9 mouse cellular contexts compared by ENCODE assay signal in the genomic region with DNA sequence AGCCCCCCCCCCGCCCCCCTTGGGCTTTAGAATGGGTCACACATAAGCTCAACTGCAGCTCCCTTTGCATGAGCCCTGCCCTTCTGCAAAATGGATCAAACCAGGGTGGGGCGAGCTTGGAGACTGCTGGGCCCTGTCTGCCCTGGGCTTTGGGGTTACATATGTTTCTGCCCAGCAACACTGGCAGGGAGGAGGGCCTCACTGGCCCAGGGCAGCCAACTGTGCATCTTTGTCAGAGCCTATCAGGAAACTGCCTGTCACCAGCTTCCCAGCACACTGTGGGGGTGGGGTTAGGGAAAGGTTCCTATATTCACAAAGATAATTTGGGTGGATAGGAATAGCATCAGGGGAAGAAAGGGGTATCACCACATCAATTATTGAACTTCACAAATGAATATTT.
A peak's percentile ranks its signal among the peaks of the same experiment; 100 is the strongest.
DNase-seq lines count a peak whose midpoint lies in the region; ATAC-seq and TF ChIP-seq lines count a peak whose summit lies in the region.
"Had no signal": no experiment of that assay in that cellular context is flagged by ENCODE, and none has a peak within 500 bp of the region (broad histone marks: within the 10 kb centered on the region; RNA-seq: fewer than 3 reads in every experiment).

No protein-coding gene starts in this region.

- no peak overlapping the region for H3K4me3 ChIP-seq in forebrain, embryonic 14.5 days (ENCODE audit: low read depth, low read length)
- no peak overlapping the region for H3K4me3 ChIP-seq in forebrain, embryonic 16.5 days (replicated peaks; ENCODE audit: low read length)
- no peak overlapping the region for H3K4me3 ChIP-seq in liver, postnatal 0 days (ENCODE audit: low read depth, low read length)
- H3K4me3 ChIP-seq in liver, embryonic 11.5 days (ENCODE audit: low read depth, low read length) = no peak overlapping the region
- H3K4me3 ChIP-seq in embryonic facial prominence, embryonic 13.5 days = no peak overlapping the region
- H3K4me3 ChIP-seq in midbrain, embryonic 14.5 days (replicated peaks; ENCODE audit: low read depth, low read length) = no peak overlapping the region
- H3K4me3 ChIP-seq: erythroblast, embryonic 14.5 days had no signal

- H3K9ac ChIP-seq in forebrain, embryonic 14.5 days (ENCODE audit: low read length) = no peak overlapping the region
- no peak overlapping the region for H3K9ac ChIP-seq in forebrain, embryonic 16.5 days (replicated peaks; ENCODE audit: low read depth, low read length)
- H3K9ac ChIP-seq in liver, postnatal 0 days (replicated peaks) = no peak overlapping the region
- no peak overlapping the region for H3K9ac ChIP-seq in liver, embryonic 11.5 days (ENCODE audit: low read depth, low read length)
- 0 out of 2 replicates have a peak overlapping the region, but pooled peaks have one; percentile 17 for H3K9ac ChIP-seq in embryonic facial prominence, embryonic 13.5 days
- no peak overlapping the region for H3K9ac ChIP-seq in midbrain, embryonic 14.5 days (replicated peaks; ENCODE audit: low read length)

- WGBS in forebrain, embryonic 14.5 days = 34% methylated on average over 2 of the region's 2 CpGs
- WGBS in forebrain, embryonic 16.5 days = 39% methylated on average over 2 of the region's 2 CpGs
- 43% methylated on average over 2 of the region's 2 CpGs for WGBS in liver, postnatal 0 days (ENCODE audit: insufficient replicate concordance)
- WGBS in liver, embryonic 11.5 days = 39% methylated on average over 2 of the region's 2 CpGs
- WGBS in embryonic facial prominence, embryonic 13.5 days = 40% methylated on average over 2 of the region's 2 CpGs
- WGBS in midbrain, embryonic 14.5 days = 33% methylated on average over 2 of the region's 2 CpGs

- no peaks in the 10 kb centered on the region for H3K27me3 ChIP-seq in forebrain, embryonic 14.5 days (replicated peaks; ENCODE audit: control insufficient read depth, insufficient read depth, low read length)
- H3K27me3 ChIP-seq in forebrain, embryonic 16.5 days (replicated peaks; ENCODE audit: control insufficient read depth, insufficient read depth, low read length) = no peaks in the 10 kb centered on the region
- H3K27me3 ChIP-seq in liver, postnatal 0 days (ENCODE audit: insufficient read depth, low read length) = no peaks in the 10 kb centered on the region
- H3K27me3 ChIP-seq in liver, embryonic 11.5 days (replicated peaks; ENCODE audit: control insufficient read depth, insufficient read depth, low read length) = peaks cover 2% of the 10 kb centered on the region; the same call in 1 of the 2 replicates
- H3K27me3 ChIP-seq in embryonic facial prominence, embryonic 13.5 days = peaks cover 2% of the 10 kb centered on the region
- no peaks in the 10 kb centered on the region for H3K27me3 ChIP-seq in midbrain, embryonic 14.5 days (ENCODE audit: control insufficient read depth, insufficient read depth, low read length)

- H3K9me3 ChIP-seq in forebrain, embryonic 14.5 days (replicated peaks; ENCODE audit: control insufficient read depth, low read length) = no peaks in the 10 kb centered on the region
- H3K9me3 ChIP-seq in forebrain, embryonic 16.5 days (ENCODE audit: control insufficient read depth, low read length) = no peaks in the 10 kb centered on the region
- no peaks in the 10 kb centered on the region for H3K9me3 ChIP-seq in liver, postnatal 0 days (ENCODE audit: low read length)
- no peaks in the 10 kb centered on the region for H3K9me3 ChIP-seq in liver, embryonic 11.5 days (ENCODE audit: control insufficient read depth, low read length)
- H3K9me3 ChIP-seq in embryonic facial prominence, embryonic 13.5 days = no peaks in the 10 kb centered on the region
- no peaks in the 10 kb centered on the region for H3K9me3 ChIP-seq in midbrain, embryonic 14.5 days (ENCODE audit: control insufficient read depth, low read length)

- no peak overlapping the region for H3K4me2 ChIP-seq in forebrain, embryonic 14.5 days (ENCODE audit: low read length)
- no peak overlapping the region for H3K4me2 ChIP-seq in forebrain, embryonic 16.5 days (ENCODE audit: low read length)
- H3K4me2 ChIP-seq in liver, postnatal 0 days (ENCODE audit: low read depth, low read length) = no peak overlapping the region
- no peak overlapping the region for H3K4me2 ChIP-seq in liver, embryonic 11.5 days
- no peak overlapping the region for H3K4me2 ChIP-seq in embryonic facial prominence, embryonic 13.5 days
- H3K4me2 ChIP-seq in midbrain, embryonic 14.5 days (ENCODE audit: low read length) = no peak overlapping the region

- TF ChIP-seq CTCF in liver, postnatal 0 days (IDR thresholded peaks at IDR 0.05; ENCODE audit: low read depth) = no peak

- no peak for ATAC-seq in forebrain, embryonic 14.5 days
- no peak for ATAC-seq in forebrain, embryonic 16.5 days
- 0 out of 2 replicates have a peak, but pooled peaks have one; percentile 29 for ATAC-seq in liver, postnatal 0 days
- no peak; the same call in 1 of the 2 replicates for ATAC-seq in liver, embryonic 11.5 days (replicated peaks; ENCODE audit: low FRiP score)
- ATAC-seq in embryonic facial prominence, embryonic 13.5 days (ENCODE audit: insufficient number of reproducible peaks, insufficient read depth, low FRiP score, low TSS enrichment, low read depth) = no peak
- ATAC-seq in midbrain, embryonic 14.5 days (ENCODE audit: low FRiP score, low TSS enrichment) = peak; percentile 71

- no peaks in the 10 kb centered on the region; the same call in 1 of the 2 replicates for H3K4me1 ChIP-seq in forebrain, embryonic 14.5 days (ENCODE audit: control insufficient read depth, insufficient read depth, low read length)
- 0 out of 2 replicates have a peak, but pooled peaks cover 1% of the 10 kb centered on the region for H3K4me1 ChIP-seq in forebrain, embryonic 16.5 days (replicated peaks; ENCODE audit: control insufficient read depth, insufficient read depth, low read length)
- peaks cover 6% of the 10 kb centered on the region; the same call in 1 of the 2 replicates for H3K4me1 ChIP-seq in liver, postnatal 0 days (ENCODE audit: insufficient read depth)
- H3K4me1 ChIP-seq in liver, embryonic 11.5 days (replicated peaks; ENCODE audit: control insufficient read depth, insufficient read depth, low read length) = peaks cover 9% of the 10 kb centered on the region
- H3K4me1 ChIP-seq in embryonic facial prominence, embryonic 13.5 days = peaks cover 26% of the 10 kb centered on the region
- H3K4me1 ChIP-seq in midbrain, embryonic 14.5 days (ENCODE audit: control insufficient read depth, insufficient read depth, low read length) = peaks cover 8% of the 10 kb centered on the region

- no peak for TF ChIP-seq EP300 in liver, postnatal 0 days (IDR thresholded peaks at IDR 0.05; ENCODE audit: low read depth)

- DNase-seq in forebrain, embryonic 14.5 days (ENCODE audit: low spot score) = peak; percentile 14
- peak; percentile 24 for DNase-seq in liver, postnatal 0 days
- no peak for DNase-seq in liver, embryonic 11.5 days (ENCODE audit: low spot score)
- peak; percentile 68 for DNase-seq in midbrain, embryonic 14.5 days
- no peak for DNase-seq in layer of hippocampus, postnatal 14 days (ENCODE audit: low spot score in 2 of 2)
- DNase-seq in cerebellum, adult 11-12 months = no peak

- no peaks in the 10 kb centered on the region for H3K36me3 ChIP-seq in forebrain, embryonic 14.5 days (ENCODE audit: control insufficient read depth, insufficient read depth, low read length)
- no peaks in the 10 kb centered on the region for H3K36me3 ChIP-seq in forebrain, embryonic 16.5 days (ENCODE audit: control insufficient read depth, insufficient read depth)
- H3K36me3 ChIP-seq in liver, postnatal 0 days (replicated peaks; ENCODE audit: insufficient read depth, low read length) = no peaks in the 10 kb centered on the region
- no peaks in the 10 kb centered on the region for H3K36me3 ChIP-seq in liver, embryonic 11.5 days (ENCODE audit: control insufficient read depth, insufficient read depth, low read length)
- H3K36me3 ChIP-seq in embryonic facial prominence, embryonic 13.5 days = no peaks in the 10 kb centered on the region
- no peaks in the 10 kb centered on the region for H3K36me3 ChIP-seq in midbrain, embryonic 14.5 days (ENCODE audit: control insufficient read depth, insufficient read depth, low read length)

- H3K27ac ChIP-seq in forebrain, embryonic 14.5 days (ENCODE audit: low read depth, low read length) = no peak overlapping the region
- no peak overlapping the region for H3K27ac ChIP-seq in forebrain, embryonic 16.5 days (ENCODE audit: low read length)
- no peak overlapping the region for H3K27ac ChIP-seq in liver, postnatal 0 days (ENCODE audit: low read depth)
- no peak overlapping the region for H3K27ac ChIP-seq in liver, embryonic 11.5 days (ENCODE audit: low read depth, low read length)
- peak overlapping the region; percentile 11; the same call in 1 of the 2 replicates for H3K27ac ChIP-seq in embryonic facial prominence, embryonic 13.5 days
- H3K27ac ChIP-seq in midbrain, embryonic 14.5 days (replicated peaks; ENCODE audit: low read depth, low read length) = no peak overlapping the region; the same call in 1 of the 2 replicates

Comparison
In these comparisons a context has a peak if more than half of its experiments do, and no peak if none do; other contexts are left out.
1. ATAC-seq: peak in liver, postnatal 0 days (single experiment) and midbrain, embryonic 14.5 days (single experiment); none in forebrain, embryonic 14.5 days (single experiment), forebrain, embryonic 16.5 days (single experiment), liver, embryonic 11.5 days (single experiment) and embryonic facial prominence, embryonic 13.5 days (single experiment).
2. DNase-seq: peak in forebrain, embryonic 14.5 days (single experiment), liver, postnatal 0 days (single experiment) and midbrain, embryonic 14.5 days (single experiment); none in liver, embryonic 11.5 days (single experiment), layer of hippocampus, postnatal 14 days (0 of 2) and cerebellum, adult 11-12 months (single experiment).